Mouse (Mus musculus) thymus, adult 2 months (tissue): ENCODE results near the gene Gm20388.

ENCODE experiments used
- CTCF ChIP-seq: fragments of 200-500 bp; IDR thresholded peaks from 2 replicates; pipeline ENCODE4 v1.5.1; 2012; ENCODE audit warnings: mild to moderate bottlenecking, control low read depth, low read length, moderate library complexity, borderline replicate concordance; ENCODE audit not compliant: control insufficient read depth, poor library complexity, insufficient read depth; ENCODE audit errors: extremely low read depth
- POLR2A ChIP-seq: fragments of 200-500 bp; IDR thresholded peaks from 2 replicates; pipeline ENCODE4 v1.6.1; 2012; ENCODE audit warnings: mild to moderate bottlenecking, low read length, control low read depth, moderate library complexity; ENCODE audit not compliant: control insufficient read depth, poor library complexity, insufficient read depth; ENCODE audit errors: extremely low read depth

DNA sequence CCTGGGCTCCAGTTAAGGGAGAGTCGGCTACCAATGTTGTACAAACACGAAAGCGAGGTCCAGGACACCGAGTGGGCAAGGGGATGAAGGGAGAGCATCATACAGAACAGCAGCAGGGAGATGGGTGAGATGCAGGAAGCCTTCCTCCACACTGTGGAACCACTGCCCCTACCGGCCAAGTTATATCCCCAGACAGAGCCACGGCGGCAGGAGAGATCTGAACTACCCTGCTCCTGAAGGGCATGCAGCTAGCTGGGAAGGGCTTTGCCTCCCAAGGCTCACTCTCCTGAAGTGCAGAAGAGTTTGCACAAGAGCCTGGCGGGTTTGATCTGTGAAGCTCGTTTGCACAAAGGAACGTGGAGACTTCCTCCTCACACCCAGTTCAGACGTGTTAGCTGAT is 1480.0 kb downstream of the Gm20388 start:
- TF ChIP-seq POLR2A, result no peak
- no peak for TF ChIP-seq CTCF
